Mouse (Mus musculus) lung, adult 2 months (tissue): ENCODE data around the gene Lrrc40.

ENCODE experiments used
- CTCF ChIP-seq: fragments of 200-500 bp; IDR thresholded peaks from 2 replicates; pipeline ENCODE4 v1.5.1; 2011; ENCODE audit warnings: mild to moderate bottlenecking, low read length, control low read depth; ENCODE audit not compliant: insufficient read depth
- POLR2A ChIP-seq: fragments of 200-500 bp; IDR thresholded peaks from 2 replicates; pipeline ENCODE4 v1.6.1; 2011; ENCODE audit warnings: low read depth, mild to moderate bottlenecking, control low read depth, low read length, borderline replicate concordance; ENCODE audit errors: extremely low read depth

GRCm38 (mm10) chr3:158032106-158032505 lies 4.4 kb upstream of the Lrrc40 start:
- TF ChIP-seq CTCF (no peak), POLR2A (no peak)
